Mouse (Mus musculus) left cerebral cortex, postnatal 25 days (tissue): ENCODE measurements around the gene Agrp. TPM values are rescaled to one million over a fixed set of nuclear protein-coding genes. Genes with fewer than 3 reads are reported as not detected.
A peak's percentile ranks its signal among the peaks of the same experiment; 100 is the strongest.

Experiments
- DNase-seq, 2 experiments: peaks; one replicate each; pipeline ENCODE4 v3.0.0; 2022; ENCODE audit warnings: low spot score in 2 of 2, mixed read lengths in 1 of 2
- intact Hi-C: fragments of 180-260 bp; cut with DNase I; formaldehyde crosslinking; loops from one replicate; pipeline ENCODE4 v1.15.1; 2025
- microRNA-seq, 2 experiments: library from miRNA; unstranded; fragments of <30 nt; microRNA quantifications; one replicate each; pipeline ENCODE4 v1.2.0; 2022
- total RNA-seq, 2 experiments: library from RNA; stranded (reverse); gene quantifications; 2 replicates each; pipeline ENCODE4 v1.2.3; 2021

Agrp gene
- total RNA-seq, 2 experiments from 2014 or later, result not detected

GRCm38 (mm10) chr8:105533892-105534329, 103.3 kb downstream of the Agrp start:
- intact Hi-C loops, result no loop called here
- peak; percentile 47 to 48 for DNase-seq

- DNase-seq, result no peak
- intact Hi-C loops, result no loop called here
Observed at GRCm38 (mm10) chr8:105533439-105533838, 103.8 kb downstream of the Agrp start.

GRCm38 (mm10) chr8:105531774-105532173, 105.4 kb downstream of the Agrp start:
- no peak for DNase-seq
- intact Hi-C loops, result no loop called here

GRCm38 (mm10) chr8:105529271-105529670, 107.9 kb downstream of the Agrp start:
- DNase-seq, result no peak
- intact Hi-C loops, result no loop called here

GRCm38 (mm10) chr8:105528206-105528605, 109.0 kb downstream of the Agrp start:
- intact Hi-C loops, result no loop called here
- DNase-seq, result no peak

- no peak for DNase-seq
- intact Hi-C loops, result no loop called here
Observed at GRCm38 (mm10) chr8:105527110-105527509, 110.1 kb downstream of the Agrp start.

- intact Hi-C loops, result no loop called here
- DNase-seq, result no peak
Observed at GRCm38 (mm10) chr8:105522890-105523289, 114.3 kb downstream of the Agrp start.

GRCm38 (mm10) chr8:105521995-105522769, 115.0 kb downstream of the Agrp start:
- DNase-seq, result no peak
- intact Hi-C loops, result no loop called here

- intact Hi-C loops, result no loop called here
- no peak for DNase-seq
Observed at GRCm38 (mm10) chr8:105521061-105521460, 116.1 kb downstream of the Agrp start.

GRCm38 (mm10) chr8:105520521-105520920, 116.7 kb downstream of the Agrp start:
- DNase-seq, result no peak
- intact Hi-C loops, result no loop called here

- intact Hi-C loops, result no loop called here
Observed at GRCm38 (mm10) chr8:105519591-105519990, 117.6 kb downstream of the Agrp start.

GRCm38 (mm10) chr8:105518436-105519313, 118.5 kb downstream of the Agrp start, which contains the start of gene Hsd11b2:
TSS of gene Hsd11b2 (plus strand) at chr8:105518755.
- intact Hi-C loops, result no loop called here
- DNase-seq, result peak; percentile 31 to 38

More at GRCm38 (mm10) chr8:105519591-105519990, 117.6 kb downstream of the Agrp start:
- DNase-seq, result no peak

GRCm38 (mm10) chr8:105517346-105517745, 119.8 kb downstream of the Agrp start:
- intact Hi-C loops, result no loop called here
- DNase-seq, result no peak

Small RNA genes within 50 kb of the gene (microRNA-seq; reads per million reads assigned to microRNA genes)
- gene Mir1966, result 0.50 to 4.0 reads per million in 2 experiments

Other genes starting within 250 kb of the Agrp start
- gene Kctd19, start 223.9 kb downstream of the Agrp start, total RNA-seq, result not detected
- under 1 TPM; 0.28 to 0.41 TPM for gene Lrrc36, start 223.8 kb downstream of the Agrp start, total RNA-seq
- gene Tppp3, start 165.9 kb downstream of the Agrp start, total RNA-seq, result 10 to 100 TPM; 30.1 to 37.5 TPM
- 10 to 100 TPM; 34.9 to 35.6 TPM for gene Zdhhc1, start 140.5 kb downstream of the Agrp start, total RNA-seq
- not detected for gene Hsd11b2, start 118.6 kb downstream of the Agrp start, total RNA-seq
- gene Atp6v0d1, start 71.3 kb downstream of the Agrp start, total RNA-seq, result 100 to 1,000 TPM; 317 to 340 TPM
- gene Ripor1, start 32.1 kb downstream of the Agrp start, total RNA-seq, result 10 to 100 TPM; 77.0 to 81.5 TPM
- gene Ctcf, start 825 bp downstream of the Agrp start, total RNA-seq, result 10 to 100 TPM; 63.7 to 68.5 TPM
- gene Carmil2, start 48.9 kb upstream of the Agrp start, total RNA-seq, result 10 to 100 TPM; 58.0 to 61.9 TPM
- 10 to 100 TPM; 44.5 to 51.9 TPM for gene Acd, start 63.7 kb upstream of the Agrp start, total RNA-seq
- gene Pard6a, start 63.8 kb upstream of the Agrp start, total RNA-seq, result 10 to 100 TPM; 41.2 to 46.6 TPM
- under 1 TPM; 0.53 to 0.60 TPM for gene 4933405L10Rik, start 70.3 kb upstream of the Agrp start, total RNA-seq
- gene Enkd1, start 70.8 kb upstream of the Agrp start, total RNA-seq, result 1 to 10 TPM; 8.7 to 9.8 TPM
- gene Gfod2, start 121.3 kb upstream of the Agrp start, total RNA-seq, result 10 to 100 TPM; 22.0 to 25.5 TPM
- gene Ranbp10, start 190.0 kb upstream of the Agrp start, total RNA-seq, result 10 to 100 TPM; 24.4 to 25.8 TPM
- gene Tsnaxip1, start 190.3 kb upstream of the Agrp start, total RNA-seq, result not detected
- 10 to 100 TPM; 14.0 to 16.6 TPM for gene Cenpt, start 215.9 kb upstream of the Agrp start, total RNA-seq
- gene Thap11, start 217.7 kb upstream of the Agrp start, total RNA-seq, result 10 to 100 TPM; 40.0 to 40.4 TPM
- gene Nutf2, start 223.2 kb upstream of the Agrp start, total RNA-seq, result 10 to 100 TPM; 21.8 to 32.1 TPM
- 10 to 100 TPM; 58.1 to 62.9 TPM for gene Edc4, start 243.5 kb upstream of the Agrp start, total RNA-seq